Mouse (Mus musculus): ENCODE data around the gene Mgmt. TPM values are rescaled to one million over a fixed set of nuclear protein-coding genes. Genes with fewer than 3 reads are reported as not detected.

Mgmt gene
- total and polyA plus RNA-seq, 2 experiments from 2014 or later, result 1.4 to 1.6 TPM

DNA sequence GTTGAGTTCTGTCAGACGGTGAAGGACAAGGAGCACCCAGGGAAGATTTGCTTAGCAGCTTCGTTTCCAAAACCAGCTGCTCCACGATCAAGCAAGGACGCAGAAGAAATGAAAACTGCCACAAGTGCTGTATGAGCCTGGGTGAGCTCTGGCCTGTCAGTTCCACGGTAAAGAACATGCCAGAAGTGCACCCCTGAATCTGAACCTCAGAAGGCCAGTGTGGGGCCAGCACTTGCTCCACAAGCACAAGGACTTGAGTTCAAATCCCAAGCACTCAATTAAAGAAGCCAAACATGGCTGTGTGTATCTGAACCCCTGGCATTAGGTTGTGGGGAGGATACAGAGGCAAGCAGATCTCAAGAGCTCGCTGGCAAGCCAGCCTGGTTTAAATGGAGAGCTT is 125.8 kb downstream of the Mgmt start:
- H3K4me2 ChIP-seq (ENCODE audit: low read depth, low read length), result no peak overlapping the region
- H3K4me3 ChIP-seq (ENCODE audit: low read length), result no peak overlapping the region
- H3K36me3 ChIP-seq (ENCODE audit: insufficient read depth, low read length), result no peaks in the 10 kb centered on the region
- TF ChIP-seq CTCF (IDR thresholded peaks at IDR 0.05; ENCODE audit: low read depth), result no peak
- no peaks in the 10 kb centered on the region for H3K9me3 ChIP-seq (ENCODE audit: low read length)
- H3K27me3 ChIP-seq (ENCODE audit: insufficient read depth, low read length), result no peaks in the 10 kb centered on the region
- H3K4me1 ChIP-seq (ENCODE audit: insufficient read depth, low read length), result no peaks in the 10 kb centered on the region
- ATAC-seq (no peak), DNase-seq (ENCODE audit: low spot score) (no peak)
- no peak overlapping the region for H3K9ac ChIP-seq (replicated peaks; ENCODE audit: low read length)
- no peak overlapping the region for H3K27ac ChIP-seq
- WGBS, result 74% methylated on average over 6 of the region's 6 CpGs

DNA sequence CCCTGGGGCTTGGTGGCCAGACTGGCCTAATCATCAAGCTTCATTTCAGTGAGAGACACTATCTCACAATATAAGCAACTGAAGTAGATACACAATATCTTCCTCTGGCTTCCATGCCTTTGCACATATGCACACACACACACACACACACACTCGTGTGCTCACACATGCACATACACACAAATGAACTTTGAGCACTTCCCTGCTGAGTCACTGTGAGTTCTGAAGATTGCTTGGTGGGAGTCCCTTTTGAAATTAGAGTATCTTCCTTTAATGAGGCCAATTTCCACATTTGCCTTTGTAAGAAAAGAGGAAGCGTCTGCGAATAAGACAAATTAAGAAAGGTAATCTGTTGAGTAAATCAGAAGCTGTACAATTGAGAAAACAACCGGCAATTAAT is 136.4 kb downstream of the Mgmt start:
- H3K9me3 ChIP-seq (ENCODE audit: low read length), result no peaks in the 10 kb centered on the region
- no peak overlapping the region for H3K4me3 ChIP-seq (ENCODE audit: low read length)
- ATAC-seq, result no peak
- H3K9ac ChIP-seq (replicated peaks; ENCODE audit: low read length), result no peak overlapping the region
- 82% methylated on average over 4 of the region's 4 CpGs for WGBS
- H3K4me1 ChIP-seq (ENCODE audit: insufficient read depth, low read length), result no peaks in the 10 kb centered on the region
- no peaks in the 10 kb centered on the region for H3K27me3 ChIP-seq (ENCODE audit: insufficient read depth, low read length)
- no peak overlapping the region for H3K4me2 ChIP-seq (ENCODE audit: low read depth, low read length)
- no peak for DNase-seq (ENCODE audit: low spot score)
- no peaks in the 10 kb centered on the region for H3K36me3 ChIP-seq (ENCODE audit: insufficient read depth, low read length)
- H3K27ac ChIP-seq, result no peak overlapping the region
- TF ChIP-seq CTCF (IDR thresholded peaks at IDR 0.05; ENCODE audit: low read depth), result no peak

DNA sequence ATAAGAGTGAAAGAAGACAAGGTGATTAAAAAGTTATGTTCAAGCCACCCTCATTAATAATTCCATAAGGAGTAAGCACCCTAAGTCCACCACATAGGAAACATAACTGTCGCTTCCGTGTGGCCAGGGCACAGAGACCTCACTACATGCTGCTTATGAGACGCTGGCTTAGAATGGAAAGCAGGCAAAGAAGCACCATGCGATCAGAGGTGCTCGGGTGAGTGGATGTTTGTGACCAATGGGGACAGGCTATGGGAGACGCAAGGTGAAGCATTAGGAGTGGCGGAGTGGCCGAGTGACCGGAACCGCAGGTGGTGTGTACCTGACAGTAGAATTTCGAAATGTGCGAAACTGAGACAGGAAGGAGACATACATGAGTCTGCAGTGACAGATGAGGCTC is 138.8 kb downstream of the Mgmt start:
- H3K9me3 ChIP-seq (ENCODE audit: low read length), result no peaks in the 10 kb centered on the region
- ATAC-seq (no peak), DNase-seq (ENCODE audit: low spot score) (no peak)
- no peak overlapping the region for H3K4me2 ChIP-seq (ENCODE audit: low read depth, low read length)
- H3K4me3 ChIP-seq (ENCODE audit: low read length), result no peak overlapping the region
- H3K27ac ChIP-seq, result no peak overlapping the region
- peaks cover under 1% of the 10 kb centered on the region; the same call in 1 of the 2 replicates for H3K4me1 ChIP-seq (ENCODE audit: insufficient read depth, low read length)
- H3K9ac ChIP-seq (replicated peaks; ENCODE audit: low read length), result no peak overlapping the region
- WGBS, result 96% methylated on average over 12 of the region's 12 CpGs
- no peak for TF ChIP-seq CTCF (IDR thresholded peaks at IDR 0.05; ENCODE audit: low read depth)
- H3K36me3 ChIP-seq (ENCODE audit: insufficient read depth, low read length), result no peaks in the 10 kb centered on the region
- H3K27me3 ChIP-seq (ENCODE audit: insufficient read depth, low read length), result no peaks in the 10 kb centered on the region

DNA sequence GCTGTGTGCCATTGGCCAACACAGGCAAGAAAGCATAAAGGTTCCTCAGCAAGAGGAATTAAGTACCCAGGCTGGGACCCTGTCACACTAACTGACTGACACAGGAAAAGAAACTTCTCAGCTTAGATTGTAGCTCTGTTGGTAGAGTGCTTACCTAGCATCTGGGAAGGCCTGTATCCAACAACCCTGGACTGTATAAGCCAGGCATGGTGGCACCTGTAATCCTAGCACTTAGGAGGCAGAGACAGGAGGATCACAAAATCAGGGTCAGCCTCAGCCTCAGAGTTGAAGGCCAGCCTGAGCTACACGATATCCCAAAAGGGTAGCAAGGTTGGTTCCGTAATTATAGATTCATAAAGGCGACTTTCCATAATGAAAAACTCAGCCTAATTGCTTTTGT is 140.6 kb downstream of the Mgmt start:
- H3K4me2 ChIP-seq (ENCODE audit: low read depth, low read length), result no peak overlapping the region
- H3K9me3 ChIP-seq (ENCODE audit: low read length), result no peaks in the 10 kb centered on the region
- H3K4me3 ChIP-seq (ENCODE audit: low read length), result no peak overlapping the region
- TF ChIP-seq CTCF (IDR thresholded peaks at IDR 0.05; ENCODE audit: low read depth), result no peak
- no peak for DNase-seq (ENCODE audit: low spot score)
- no peaks in the 10 kb centered on the region for H3K36me3 ChIP-seq (ENCODE audit: insufficient read depth, low read length)
- no peak overlapping the region for H3K27ac ChIP-seq
- no peaks in the 10 kb centered on the region for H3K27me3 ChIP-seq (ENCODE audit: insufficient read depth, low read length)
- ATAC-seq, result no peak
- WGBS, result 86% methylated on average over 3 of the region's 3 CpGs
- H3K4me1 ChIP-seq (ENCODE audit: insufficient read depth, low read length), result peaks cover 9% of the 10 kb centered on the region
- H3K9ac ChIP-seq (replicated peaks; ENCODE audit: low read length), result no peak overlapping the region

DNA sequence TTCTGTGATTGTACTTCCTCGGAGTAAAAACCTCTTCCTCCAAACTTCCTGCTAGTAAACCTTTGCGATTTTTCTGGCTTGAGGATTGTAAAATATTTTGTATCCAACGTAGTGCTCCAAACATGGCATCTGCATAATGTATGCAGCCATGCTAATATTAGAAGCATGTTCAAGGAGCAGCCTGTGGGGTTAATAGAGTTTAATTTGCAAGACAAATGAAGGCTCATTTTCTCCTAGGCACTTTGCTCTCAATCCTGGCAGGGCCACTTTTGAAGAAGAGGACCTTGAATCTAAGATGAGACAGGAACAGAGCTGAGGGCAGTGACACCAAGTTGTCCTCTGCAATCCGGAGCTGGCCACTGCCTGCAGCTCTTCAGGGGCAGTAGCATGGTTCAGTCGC is 141.5 kb downstream of the Mgmt start:
- ATAC-seq (no peak), DNase-seq (ENCODE audit: low spot score) (no peak)
- Histone ChIP-seq H3K27ac (no peak overlapping the region), H3K9me3 (ENCODE audit: low read length) (no peaks in the 10 kb centered on the region), H3K27me3 (ENCODE audit: insufficient read depth, low read length) (no peaks in the 10 kb centered on the region), H3K9ac (replicated peaks; ENCODE audit: low read length) (no peak overlapping the region), H3K4me2 (ENCODE audit: low read depth, low read length) (no peak overlapping the region), H3K4me3 (ENCODE audit: low read length) (no peak overlapping the region), H3K36me3 (ENCODE audit: insufficient read depth, low read length) (no peaks in the 10 kb centered on the region), H3K4me1 (ENCODE audit: insufficient read depth, low read length) (peaks cover 9% of the 10 kb centered on the region)
- WGBS, result 52% methylated on average over 5 of the region's 5 CpGs
- no peak for TF ChIP-seq CTCF (IDR thresholded peaks at IDR 0.05; ENCODE audit: low read depth)

DNA sequence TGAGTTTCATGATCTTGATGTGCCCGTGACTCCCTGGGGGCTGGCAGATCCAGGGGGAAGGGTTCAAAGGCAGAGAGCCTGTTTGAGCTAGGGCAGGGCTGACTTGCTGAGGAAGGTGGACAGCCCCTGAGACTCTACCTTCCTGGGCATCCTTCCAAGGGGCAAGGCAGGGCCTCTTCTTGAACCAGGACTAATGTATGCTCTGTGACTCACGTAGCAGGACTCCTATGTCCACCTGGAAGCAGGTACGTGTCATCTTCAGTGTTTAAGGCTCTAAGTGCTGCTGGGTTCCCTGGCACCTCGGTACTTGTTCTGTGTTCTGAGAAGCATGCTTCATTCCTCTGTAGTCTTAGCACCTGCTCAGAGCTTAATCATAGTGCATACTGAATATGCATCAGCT is 143.1 kb downstream of the Mgmt start:
- no peaks in the 10 kb centered on the region for H3K36me3 ChIP-seq (ENCODE audit: insufficient read depth, low read length)
- ATAC-seq (no peak), DNase-seq (ENCODE audit: low spot score) (no peak)
- H3K4me1 ChIP-seq (ENCODE audit: insufficient read depth, low read length), result peaks cover 9% of the 10 kb centered on the region
- no peak overlapping the region for H3K27ac ChIP-seq
- no peaks in the 10 kb centered on the region for H3K27me3 ChIP-seq (ENCODE audit: insufficient read depth, low read length)
- H3K9me3 ChIP-seq (ENCODE audit: low read length), result no peaks in the 10 kb centered on the region
- no peak for TF ChIP-seq CTCF (IDR thresholded peaks at IDR 0.05; ENCODE audit: low read depth)
- no peak overlapping the region for H3K4me2 ChIP-seq (ENCODE audit: low read depth, low read length)
- H3K4me3 ChIP-seq (ENCODE audit: low read length), result no peak overlapping the region
- WGBS, result 85% methylated on average over 4 of the region's 4 CpGs
- H3K9ac ChIP-seq (replicated peaks; ENCODE audit: low read length), result no peak overlapping the region

DNA sequence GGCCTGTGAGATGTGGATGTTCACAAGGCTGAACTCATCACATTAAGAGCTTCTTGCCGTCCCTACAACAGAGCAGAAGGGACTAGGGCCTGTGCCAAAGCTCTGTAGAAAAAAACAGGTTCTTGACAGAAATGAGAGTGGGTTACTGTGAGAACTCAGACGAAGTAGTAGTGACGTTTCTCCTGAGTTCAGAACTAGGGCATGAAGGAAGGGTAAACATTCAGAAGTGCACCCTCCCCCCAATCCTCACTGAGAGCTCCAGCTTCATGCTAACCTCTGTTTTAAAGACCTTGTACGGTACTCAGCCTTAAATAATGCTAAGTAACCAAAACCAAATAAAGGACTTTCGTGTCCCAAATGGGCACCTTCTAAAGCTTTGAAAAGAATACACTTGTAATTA is 143.5 kb downstream of the Mgmt start:
- H3K4me1 ChIP-seq (ENCODE audit: insufficient read depth, low read length), result peaks cover 9% of the 10 kb centered on the region
- WGBS, result 49% methylated on average over 5 of the region's 5 CpGs
- H3K9ac ChIP-seq (replicated peaks; ENCODE audit: low read length), result no peak overlapping the region
- H3K4me3 ChIP-seq (ENCODE audit: low read length), result no peak overlapping the region
- TF ChIP-seq CTCF (IDR thresholded peaks at IDR 0.05; ENCODE audit: low read depth), result no peak
- H3K36me3 ChIP-seq (ENCODE audit: insufficient read depth, low read length), result no peaks in the 10 kb centered on the region
- no peak overlapping the region for H3K4me2 ChIP-seq (ENCODE audit: low read depth, low read length)
- no peak overlapping the region for H3K27ac ChIP-seq
- ATAC-seq, result no peak
- no peaks in the 10 kb centered on the region for H3K27me3 ChIP-seq (ENCODE audit: insufficient read depth, low read length)
- no peaks in the 10 kb centered on the region for H3K9me3 ChIP-seq (ENCODE audit: low read length)
- peak; percentile 28 for DNase-seq (ENCODE audit: low spot score)

Measured in hindbrain, postnatal 0 days (tissue).